Mouse (Mus musculus): ENCODE results near the gene Fam174b. TPM values are rescaled to one million over a fixed set of nuclear protein-coding genes. Genes with fewer than 3 reads are reported as not detected.

The Fam174b gene
- polyA plus RNA-seq, 1 experiment from 2014 or later, result 5.3 TPM

DNA sequence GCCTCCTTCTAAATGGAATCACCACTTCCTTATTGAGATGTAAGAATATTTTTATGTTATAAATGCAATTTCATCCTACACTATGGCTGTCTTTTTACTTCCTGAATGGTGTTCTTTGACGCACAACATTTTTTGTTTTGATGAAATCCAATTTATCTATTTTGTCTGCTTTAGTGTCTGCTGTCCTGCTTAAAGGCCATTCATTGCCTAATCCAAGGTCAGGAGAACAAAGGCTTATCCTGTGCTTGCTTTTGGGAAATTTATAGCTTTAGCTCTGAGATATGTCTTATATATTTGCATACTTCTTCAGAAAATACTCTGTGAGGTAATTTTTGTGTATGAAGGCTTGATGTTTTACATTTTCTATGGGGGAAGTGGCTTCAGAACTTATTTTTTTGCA is 13.5 kb downstream of the Fam174b start:
- Histone ChIP-seq H3K9me3 (replicated peaks) (no peaks in the 10 kb centered on the region), H3K4me3 (replicated peaks) (no peak overlapping the region), H3K9ac (no peak overlapping the region), H3K27ac (no peak overlapping the region), H3K27me3 (no peaks in the 10 kb centered on the region), H3K4me2 (no peak overlapping the region), H3K4me1 (replicated peaks) (no peaks in the 10 kb centered on the region), H3K36me3 (no peaks in the 10 kb centered on the region)
- DNase-seq (no peak), ATAC-seq (ENCODE audit: low read depth) (no peak)
- WGBS (ENCODE audit: insufficient replicate concordance), result 76% methylated on average over 1 of the region's 1 CpGs

- Histone ChIP-seq H3K4me2 (no peak overlapping the region), H3K4me1 (replicated peaks) (no peaks in the 10 kb centered on the region), H3K27me3 (no peaks in the 10 kb centered on the region), H3K9ac (no peak overlapping the region), H3K27ac (no peak overlapping the region), H3K9me3 (replicated peaks) (no peaks in the 10 kb centered on the region), H3K4me3 (replicated peaks) (no peak overlapping the region), H3K36me3 (no peaks in the 10 kb centered on the region)
- DNase-seq (no peak), ATAC-seq (ENCODE audit: low read depth) (no peak)
- 35% methylated on average over 1 of the region's 1 CpGs for WGBS (ENCODE audit: insufficient replicate concordance)
These were observed 15.4 kb downstream of the Fam174b start for GRCm38 (mm10) chr7:73755377-73756110.

- H3K27ac ChIP-seq, result no peak overlapping the region
- WGBS (ENCODE audit: insufficient replicate concordance), result 47% methylated on average over 8 of the region's 8 CpGs
- DNase-seq (no peak), ATAC-seq (ENCODE audit: low read depth) (no peak)
- no peaks in the 10 kb centered on the region for H3K36me3 ChIP-seq
- no peak overlapping the region for H3K4me2 ChIP-seq
- no peaks in the 10 kb centered on the region for H3K9me3 ChIP-seq (replicated peaks)
- H3K4me1 ChIP-seq (replicated peaks), result peaks cover 22% of the 10 kb centered on the region
- H3K4me3 ChIP-seq (replicated peaks), result no peak overlapping the region
- no peaks in the 10 kb centered on the region for H3K27me3 ChIP-seq
- H3K9ac ChIP-seq, result no peak overlapping the region
These were observed 21.6 kb downstream of the Fam174b start for GRCm38 (mm10) chr7:73761691-73762189.

- H3K36me3 ChIP-seq, result no peaks in the 10 kb centered on the region
- H3K27ac ChIP-seq, result peak overlapping the region; percentile 74
- H3K4me3 ChIP-seq (replicated peaks), result no peak overlapping the region
- H3K4me2 ChIP-seq, result no peak overlapping the region
- DNase-seq, result no peak
- H3K9me3 ChIP-seq (replicated peaks), result no peaks in the 10 kb centered on the region
- ATAC-seq (ENCODE audit: low read depth), result 0 out of 2 replicates have a peak, but pooled peaks have one; percentile 26
- 45% methylated on average over 5 of the region's 5 CpGs for WGBS (ENCODE audit: insufficient replicate concordance)
- H3K27me3 ChIP-seq, result no peaks in the 10 kb centered on the region
- no peak overlapping the region for H3K9ac ChIP-seq
- peaks cover 23% of the 10 kb centered on the region for H3K4me1 ChIP-seq (replicated peaks)
These were observed 24.6 kb downstream of the Fam174b start for GRCm38 (mm10) chr7:73764679-73765078.

DNA sequence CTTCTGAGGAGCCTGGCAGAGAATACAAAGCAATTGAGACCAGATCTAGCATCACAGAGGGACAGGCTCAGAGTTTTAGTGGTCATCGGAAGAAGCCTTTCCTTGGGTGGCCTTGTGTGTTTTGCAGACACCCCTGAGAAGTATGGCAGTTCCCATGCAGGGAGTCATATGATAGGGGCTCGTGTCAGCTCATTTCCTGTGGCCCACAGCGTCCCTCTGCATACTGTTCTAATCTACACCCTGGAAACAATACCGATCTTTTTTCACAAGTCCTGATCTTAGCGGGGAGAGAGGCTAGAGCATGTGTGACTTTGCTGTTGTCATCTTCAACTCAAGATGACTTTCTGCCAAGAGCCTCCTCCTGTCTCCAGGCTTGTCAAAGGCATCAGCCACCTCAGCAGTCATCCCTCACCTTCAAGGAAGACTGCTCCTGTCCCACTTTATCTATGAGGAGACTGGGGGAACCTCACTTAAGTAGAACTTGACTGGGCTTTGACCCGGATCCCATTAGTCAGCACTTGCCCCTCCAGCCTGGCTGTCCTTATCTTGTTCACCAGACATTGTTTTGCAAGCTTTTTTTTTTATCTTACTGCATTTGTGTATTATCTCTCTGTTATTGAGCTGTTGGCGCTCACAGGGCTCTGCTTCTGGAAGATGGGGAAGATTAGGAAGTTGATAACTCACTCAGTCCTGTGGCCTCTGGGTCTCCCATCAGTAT is 25.2 kb downstream of the Fam174b start:
- Histone ChIP-seq H3K27ac (peak overlapping the region; percentile 74), H3K9ac (no peak overlapping the region), H3K4me1 (replicated peaks) (peaks cover 23% of the 10 kb centered on the region), H3K4me3 (replicated peaks) (no peak overlapping the region), H3K36me3 (no peaks in the 10 kb centered on the region), H3K27me3 (no peaks in the 10 kb centered on the region), H3K9me3 (replicated peaks) (no peaks in the 10 kb centered on the region), H3K4me2 (no peak overlapping the region)
- ATAC-seq (ENCODE audit: low read depth), result peak; percentile 88
- WGBS (ENCODE audit: insufficient replicate concordance), result 13% methylated on average over 7 of the region's 7 CpGs
- DNase-seq, result peak; percentile 67

DNA sequence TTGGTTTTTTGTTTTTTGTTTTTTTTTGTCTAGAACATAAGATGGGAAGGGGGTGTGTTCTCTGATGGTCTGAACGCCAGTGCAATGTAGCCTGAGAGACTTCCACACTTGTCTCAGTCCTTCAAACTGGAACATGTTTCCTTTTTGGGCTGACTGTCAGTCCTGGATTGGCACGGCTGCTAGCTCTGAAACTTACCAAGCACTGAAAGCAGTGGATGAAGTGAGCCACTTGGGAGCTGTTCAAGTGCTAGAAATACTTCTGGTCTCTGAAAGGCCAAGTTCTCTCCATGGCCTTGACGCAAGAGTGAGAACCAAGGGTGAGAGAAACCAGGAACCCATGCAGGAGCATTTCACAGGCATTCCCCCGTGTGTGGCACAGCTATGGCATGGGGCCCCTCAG is 29.1 kb downstream of the Fam174b start:
- Histone ChIP-seq H3K27me3 (no peaks in the 10 kb centered on the region), H3K4me2 (no peak overlapping the region), H3K4me3 (replicated peaks) (no peak overlapping the region), H3K36me3 (no peaks in the 10 kb centered on the region), H3K9ac (no peak overlapping the region), H3K4me1 (replicated peaks) (peaks cover 36% of the 10 kb centered on the region), H3K9me3 (replicated peaks) (no peaks in the 10 kb centered on the region), H3K27ac (no peak overlapping the region)
- WGBS (ENCODE audit: insufficient replicate concordance), result 79% methylated on average over 4 of the region's 4 CpGs
- ATAC-seq (ENCODE audit: low read depth) (no peak), DNase-seq (no peak)

- Histone ChIP-seq H3K9me3 (replicated peaks) (no peaks in the 10 kb centered on the region), H3K4me2 (peak overlapping the region; percentile 57), H3K36me3 (no peaks in the 10 kb centered on the region), H3K27ac (no peak overlapping the region), H3K27me3 (no peaks in the 10 kb centered on the region), H3K9ac (peak overlapping the region; percentile 49), H3K4me1 (replicated peaks) (peaks cover 19% of the 10 kb centered on the region), H3K4me3 (replicated peaks) (peak overlapping the region; percentile 32)
- WGBS (ENCODE audit: insufficient replicate concordance), result 24% methylated on average over 19 of the region's 19 CpGs
- ATAC-seq (ENCODE audit: low read depth), result peak; percentile 55
- DNase-seq, result no peak
These were observed 31.5 kb downstream of the Fam174b start for GRCm38 (mm10) chr7:73771384-73772274.

GRCm38 (mm10) chr7:73772275-73772765 is 32.2 kb downstream of the Fam174b start:
- Histone ChIP-seq H3K27me3 (no peaks in the 10 kb centered on the region), H3K9me3 (replicated peaks) (no peaks in the 10 kb centered on the region), H3K4me1 (replicated peaks) (peaks cover 16% of the 10 kb centered on the region), H3K27ac (no peak overlapping the region), H3K4me3 (replicated peaks) (peak overlapping the region; percentile 32), H3K4me2 (peak overlapping the region; percentile 50), H3K36me3 (no peaks in the 10 kb centered on the region), H3K9ac (no peak overlapping the region)
- DNase-seq, result no peak
- ATAC-seq (ENCODE audit: low read depth), result 0 out of 2 replicates have a peak, but pooled peaks have one; percentile 31
- WGBS (ENCODE audit: insufficient replicate concordance), result 65% methylated on average over 14 of the region's 14 CpGs

DNA sequence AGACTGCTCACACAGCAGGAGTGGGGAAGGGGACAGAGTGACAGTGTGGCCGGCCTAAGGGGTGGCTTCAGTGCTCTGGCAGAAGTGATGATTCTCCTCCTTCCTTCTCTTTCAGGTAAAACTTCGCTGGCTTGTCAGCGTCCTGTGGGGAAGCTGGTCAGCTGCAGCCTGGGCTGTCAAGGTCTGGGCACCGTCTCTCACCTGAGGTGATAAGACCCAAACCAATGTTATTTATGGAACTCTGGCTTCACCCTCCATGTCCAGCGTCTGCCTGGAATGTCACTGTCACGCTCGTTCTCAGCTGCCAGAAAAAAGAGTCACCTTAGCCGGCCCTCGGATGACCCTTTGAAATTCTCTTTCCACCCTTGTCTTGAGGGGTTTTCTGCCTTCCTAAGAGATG is 34.7 kb downstream of the Fam174b start:
- no peak for ATAC-seq (ENCODE audit: low read depth)
- no peak overlapping the region for H3K27ac ChIP-seq
- H3K36me3 ChIP-seq, result no peaks in the 10 kb centered on the region
- 64% methylated on average over 9 of the region's 9 CpGs for WGBS (ENCODE audit: insufficient replicate concordance)
- DNase-seq, result no peak
- H3K4me3 ChIP-seq (replicated peaks), result no peak overlapping the region
- no peaks in the 10 kb centered on the region for H3K27me3 ChIP-seq
- H3K9me3 ChIP-seq (replicated peaks), result no peaks in the 10 kb centered on the region
- no peak overlapping the region for H3K4me2 ChIP-seq
- H3K9ac ChIP-seq, result no peak overlapping the region
- H3K4me1 ChIP-seq (replicated peaks), result peaks cover 16% of the 10 kb centered on the region

GRCm38 (mm10) chr7:73777777-73778176 is 37.7 kb downstream of the Fam174b start:
- Histone ChIP-seq H3K4me1 (replicated peaks) (0 out of 2 replicates have a peak, but pooled peaks cover 3% of the 10 kb centered on the region), H3K36me3 (no peaks in the 10 kb centered on the region), H3K4me2 (no peak overlapping the region), H3K27ac (no peak overlapping the region), H3K9ac (no peak overlapping the region), H3K9me3 (replicated peaks) (no peaks in the 10 kb centered on the region), H3K4me3 (replicated peaks) (no peak overlapping the region), H3K27me3 (no peaks in the 10 kb centered on the region)
- 36% methylated on average over 3 of the region's 3 CpGs for WGBS (ENCODE audit: insufficient replicate concordance)
- ATAC-seq (ENCODE audit: low read depth), result no peak
- DNase-seq, result no peak
